Mouse (Mus musculus) ES-E14 (cell line): ENCODE data around the gene Ctrc.

Experiments
- CHD2 ChIP-seq: IDR thresholded peaks from 2 replicates; pipeline ENCODE4 v1.6.1; 2014; ENCODE audit warnings: mild to moderate bottlenecking, low read depth, low read length, inconsistent platforms
- HCFC1 ChIP-seq: IDR thresholded peaks from 2 replicates; pipeline ENCODE4 v1.6.1; 2012; ENCODE audit warnings: low read length, inconsistent platforms, borderline replicate concordance; ENCODE audit not compliant: insufficient read depth
- ZC3H11A ChIP-seq: IDR thresholded peaks from 2 replicates; pipeline ENCODE4 v1.6.1; 2012; ENCODE audit warnings: low read depth, mild to moderate bottlenecking, inconsistent platforms, low read length, borderline replicate concordance
- ZNF384 ChIP-seq: IDR thresholded peaks from 2 replicates; pipeline ENCODE4 v1.6.1; 2012; ENCODE audit warnings: low read depth, low read length, inconsistent platforms

DNA sequence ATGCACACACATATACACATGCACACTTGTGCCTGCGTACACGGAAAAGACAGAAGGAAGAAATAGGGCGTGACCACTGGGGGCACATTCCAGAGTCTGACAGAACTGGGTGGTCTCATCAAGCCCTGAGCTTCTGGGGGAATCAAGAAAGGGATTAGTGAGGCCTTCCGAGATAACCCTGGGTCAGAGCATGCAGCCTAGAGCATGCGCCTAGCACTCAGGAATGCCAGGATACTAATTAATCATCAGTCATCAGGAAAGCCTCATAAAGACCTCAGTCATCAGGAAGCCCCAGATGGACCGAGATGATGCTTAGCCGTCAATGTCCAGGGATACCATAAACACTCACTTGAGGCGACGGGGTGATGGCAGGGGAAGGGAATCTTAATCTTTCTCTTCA, 33.7 kb upstream of the Ctrc start:
- TF ChIP-seq CHD2 (no peak), ZC3H11A (no peak), ZNF384 (no peak), HCFC1 (no peak)
